Mouse (Mus musculus) limb, embryonic 15.5 days (tissue): ENCODE measurements around the gene Tbrg4. TPM values are rescaled to one million over a fixed set of nuclear protein-coding genes. Genes with fewer than 3 reads are reported as not detected.
"Not testable (repeated sequence)": the region's sequence is repeated elsewhere in the genome, so short reads cannot be mapped to it uniquely, and the experiment has no call there.

ENCODE experiments used
- ATAC-seq: fragments of 200-750 bp; cut with Nextera tagmentation; 2 replicates; pipeline ENCODE4 v1.8.0; 2017; ENCODE audit warnings: low read depth, moderate TSS enrichment; ENCODE audit not compliant: insufficient number of reproducible peaks, low FRiP score, low TSS enrichment
- H3K27ac ChIP-seq: fragments of 300-500 bp; sonication (generic); 2 replicates; pipeline ENCODE4 v1.5.1; 2015; ENCODE audit warnings: moderate library complexity, mild to moderate bottlenecking, inconsistent platforms
- H3K27me3 ChIP-seq: fragments of 300-500 bp; sonication (generic); 2 replicates; pipeline ENCODE4 v1.6.1; 2015; ENCODE audit warnings: inconsistent platforms
- H3K36me3 ChIP-seq: fragments of 300-500 bp; sonication (generic); 2 replicates; pipeline ENCODE4 v1.6.1; 2015; ENCODE audit warnings: inconsistent platforms
- H3K4me1 ChIP-seq: fragments of 300-500 bp; sonication (generic); 2 replicates; pipeline ENCODE4 v1.6.1; 2015; ENCODE audit warnings: inconsistent platforms
- H3K4me2 ChIP-seq: fragments of 300-500 bp; sonication (generic); 2 replicates; pipeline ENCODE4 v1.6.1; 2015; ENCODE audit warnings: mild to moderate bottlenecking, inconsistent platforms
- H3K4me3 ChIP-seq: fragments of 300-500 bp; sonication (generic); 2 replicates; pipeline ENCODE4 v1.5.1; 2015; ENCODE audit warnings: mild to moderate bottlenecking, inconsistent platforms
- H3K9ac ChIP-seq: fragments of 300-500 bp; sonication (generic); 2 replicates; pipeline ENCODE4 v1.6.1; 2015; ENCODE audit warnings: inconsistent platforms
- H3K9me3 ChIP-seq: fragments of 300-500 bp; sonication (generic); 2 replicates; pipeline ENCODE4 v1.6.1; 2016; ENCODE audit warnings: inconsistent platforms
- WGBS: fragments of 180-500 bp; shearing (Covaris S2); methylation state at CpG from one replicate; pipeline ENCODE4 v1.1.7; 2015; 5-methylcytosine and 5-hydroxymethylcytosine counted together
- polyA plus RNA-seq: library from polyadenylated mRNA; unstranded; fragments of >200 nt; fragmentation: Nextera tagmentation; extraction: Ambion mirVana; gene quantifications from 2 replicates; pipeline ENCODE4 v1.2.1, GENCODE M21; 2015

Gene Tbrg4
- polyA plus RNA-seq: 32.9 and 33.1 TPM in 2 replicates

DNA sequence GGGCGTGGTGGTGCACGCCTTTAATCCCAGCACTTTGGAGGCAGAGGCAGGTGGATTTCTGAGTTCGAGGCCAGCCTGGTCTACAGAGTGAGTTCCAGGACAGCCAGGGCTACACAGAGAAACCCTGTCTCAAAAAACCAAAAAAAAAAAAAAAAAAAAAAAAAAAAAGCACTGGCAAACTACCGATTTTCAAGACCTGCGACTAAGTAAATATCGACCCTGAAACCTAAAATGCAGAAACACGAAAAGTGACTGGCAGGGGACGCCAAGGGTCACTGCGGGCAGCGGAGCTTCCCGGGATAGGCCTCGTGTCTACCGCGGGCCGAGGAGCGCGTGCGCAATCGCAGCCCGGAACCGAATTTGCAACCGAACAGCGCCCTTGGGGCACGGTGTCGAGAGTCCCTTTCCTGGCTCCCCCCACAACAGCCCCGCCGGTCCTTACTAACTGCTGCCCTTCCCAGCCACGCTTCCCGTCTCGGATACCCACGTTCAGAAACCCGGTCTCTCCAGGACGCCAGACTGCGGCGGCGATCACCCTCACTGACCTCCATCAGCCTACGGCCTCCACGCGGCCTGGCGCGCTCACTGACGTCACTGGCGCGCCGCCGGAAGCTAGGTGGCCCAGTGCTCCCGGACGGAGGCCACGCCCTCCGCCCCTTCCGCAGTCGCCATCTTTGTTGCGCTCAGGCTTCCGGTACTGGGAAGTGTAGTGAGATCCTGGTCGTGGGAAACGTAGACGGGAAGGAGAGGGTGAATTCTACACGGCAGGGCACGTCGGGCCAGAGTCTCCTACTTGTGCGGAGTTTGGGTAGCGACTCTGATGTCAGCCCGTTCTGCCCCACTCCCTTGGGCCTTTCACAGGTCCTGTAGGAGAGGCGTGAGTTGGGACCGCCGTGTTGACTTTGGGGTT lies at the start of gene Tbrg4:
Gene Tbrg4 (minus strand): TSS at position 590 of the 910 bp plus-strand sequence.
- peak within 1 kb of the TSS; percentile 70 for H3K9ac ChIP-seq
- no peaks in the 10 kb centered on the region for H3K9me3 ChIP-seq
- ATAC-seq: peak; percentile 86
- peaks cover 26% of the 10 kb centered on the region for H3K4me1 ChIP-seq
- no peaks in the 10 kb centered on the region for H3K27me3 ChIP-seq
- peaks cover 33% of the 10 kb centered on the region for H3K36me3 ChIP-seq
- peak within 1 kb of the TSS; percentile 78 for H3K4me3 ChIP-seq
- peak within 1 kb of the TSS; percentile 95 for H3K27ac ChIP-seq
- H3K4me2 ChIP-seq: peak within 1 kb of the TSS; percentile 77
- WGBS: under 1% methylated on average over 66 of the region's 66 CpGs

DNA sequence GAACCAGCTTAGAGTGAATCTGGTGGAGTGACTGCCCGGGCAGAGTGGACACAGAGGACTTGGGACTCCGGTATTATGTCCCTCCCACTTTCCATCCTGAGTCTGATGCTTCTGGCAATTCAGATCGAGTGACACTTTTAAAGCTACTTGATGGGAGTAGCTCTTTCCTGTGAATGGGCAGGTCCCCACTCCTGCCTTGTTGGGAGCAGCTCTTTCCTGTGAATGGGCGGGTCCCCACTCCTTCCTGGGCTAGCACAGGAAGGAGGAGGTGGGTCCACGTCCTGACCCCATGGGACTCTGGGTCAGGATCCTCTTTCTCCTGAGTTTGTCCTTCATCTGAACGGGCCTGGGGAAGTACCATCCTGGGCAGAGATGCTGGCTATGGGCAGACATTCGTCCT lies 49.5 kb upstream of the Tbrg4 start:
- no peaks in the 10 kb centered on the region for H3K9me3 ChIP-seq
- WGBS: 55% methylated on average over 7 of the region's 7 CpGs
- H3K36me3 ChIP-seq: no peaks in the 10 kb centered on the region
- H3K27ac ChIP-seq: no peak overlapping the region
- H3K4me2 ChIP-seq: no peak overlapping the region
- peaks cover 3% of the 10 kb centered on the region for H3K4me1 ChIP-seq
- H3K27me3 ChIP-seq: no peaks in the 10 kb centered on the region
- ATAC-seq: no peak
- H3K9ac ChIP-seq: no peak overlapping the region
- H3K4me3 ChIP-seq: no peak overlapping the region

GRCm38 (mm10) chr11:6674701-6675100 lies 48.8 kb upstream of the Tbrg4 start:
- no peaks in the 10 kb centered on the region for H3K9me3 ChIP-seq
- 80% methylated on average over 9 of the region's 9 CpGs for WGBS

DNA sequence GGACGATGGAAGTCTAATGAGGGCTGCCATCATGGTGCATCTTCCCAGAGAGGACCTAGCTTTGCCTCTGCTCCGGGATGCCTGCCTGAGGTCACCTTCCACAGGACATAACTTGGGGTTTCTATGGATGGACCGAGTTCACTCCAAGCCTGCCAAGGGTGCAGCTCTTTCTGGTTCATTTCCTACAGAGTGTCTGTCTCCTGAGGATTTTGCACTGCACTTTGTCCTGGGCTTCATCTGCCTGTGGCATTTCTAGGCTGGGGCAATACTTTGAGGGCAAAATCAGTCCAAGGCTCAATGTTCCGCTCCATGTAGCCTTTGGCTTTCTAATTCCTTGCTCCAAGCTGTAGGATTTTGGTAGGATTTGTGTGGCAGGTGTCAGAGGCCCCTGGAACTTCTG lies 45.0 kb upstream of the Tbrg4 start:
- 83% methylated on average over 4 of the region's 4 CpGs for WGBS
- no peaks in the 10 kb centered on the region for H3K27me3 ChIP-seq
- ATAC-seq: no peak

More at GRCm38 (mm10) chr11:6674701-6675100, 48.8 kb upstream of the Tbrg4 start:
- Histone ChIP-seq H3K4me1 (no peaks in the 10 kb centered on the region), H3K27me3 (no peaks in the 10 kb centered on the region), H3K9ac (no peak overlapping the region), H3K36me3 (no peaks in the 10 kb centered on the region), H3K4me3 (no peak overlapping the region), H3K27ac (no peak overlapping the region), H3K4me2 (no peak overlapping the region)
- ATAC-seq: no peak

DNA sequence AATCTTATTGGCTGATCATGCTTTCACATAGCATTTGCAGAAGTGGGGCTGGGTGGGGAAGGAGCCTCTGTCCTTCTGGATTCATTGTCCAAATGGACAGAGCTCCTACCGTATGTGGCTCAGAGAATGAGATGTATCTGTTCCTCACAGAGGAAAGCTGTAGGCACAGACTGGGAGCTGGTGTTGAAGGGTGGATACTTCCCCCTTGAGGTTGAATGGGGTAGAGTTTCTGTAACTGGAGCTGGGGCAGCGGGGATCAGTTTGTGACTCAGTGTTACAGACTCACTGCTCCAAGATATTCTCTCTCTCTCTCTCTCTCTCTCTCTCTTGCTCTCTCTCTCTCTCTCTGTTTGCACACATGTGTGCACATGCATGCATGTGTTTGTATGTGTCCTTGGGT lies 44.2 kb upstream of the Tbrg4 start:
- Histone ChIP-seq H3K4me2 (no peak overlapping the region), H3K4me1 (no peaks in the 10 kb centered on the region), H3K36me3 (no peaks in the 10 kb centered on the region), H3K27me3 (no peaks in the 10 kb centered on the region), H3K9me3 (no peaks in the 10 kb centered on the region), H3K9ac (no peak overlapping the region), H3K4me3 (no peak overlapping the region), H3K27ac (no peak overlapping the region)
- 32% methylated on average over 2 of the region's 2 CpGs for WGBS
- no peak for ATAC-seq

More for the DNA sequence above, 45.0 kb upstream of the Tbrg4 start:
- Histone ChIP-seq H3K9ac (no peak overlapping the region), H3K9me3 (no peaks in the 10 kb centered on the region), H3K36me3 (no peaks in the 10 kb centered on the region), H3K4me1 (no peaks in the 10 kb centered on the region), H3K27ac (no peak overlapping the region), H3K4me2 (no peak overlapping the region), H3K4me3 (no peak overlapping the region)

GRCm38 (mm10) chr11:6669041-6669440 lies 43.2 kb upstream of the Tbrg4 start:
- Histone ChIP-seq H3K4me1 (no peaks in the 10 kb centered on the region), H3K27me3 (no peaks in the 10 kb centered on the region), H3K9ac (no peak overlapping the region), H3K36me3 (no peaks in the 10 kb centered on the region), H3K4me2 (no peak overlapping the region), H3K4me3 (no peak overlapping the region), H3K27ac (no peak overlapping the region), H3K9me3 (no peaks in the 10 kb centered on the region)
- ATAC-seq: no peak
- WGBS: 51% methylated on average over 9 of the region's 9 CpGs

DNA sequence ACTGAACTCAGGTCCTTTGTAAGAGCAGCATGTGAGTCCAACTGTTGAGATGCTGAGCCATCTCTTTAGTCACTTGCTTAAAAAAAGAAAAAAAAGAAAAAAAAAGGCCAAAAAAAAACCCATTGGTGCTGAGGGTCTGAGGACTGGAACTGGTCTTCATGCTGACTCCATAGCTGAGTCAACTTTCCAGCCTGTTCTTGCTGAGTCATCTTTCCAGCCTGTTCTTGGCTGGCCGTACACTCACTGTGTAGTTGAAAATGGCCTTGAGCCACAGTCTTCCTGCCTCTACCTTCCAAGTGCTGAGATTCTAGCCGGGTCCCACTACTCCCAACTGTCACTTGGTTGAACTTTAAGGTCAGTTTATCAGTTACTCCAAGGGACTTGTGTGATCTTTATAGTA lies 40.8 kb upstream of the Tbrg4 start:
- no peaks in the 10 kb centered on the region for H3K27me3 ChIP-seq
- H3K36me3 ChIP-seq: no peaks in the 10 kb centered on the region
- no peak overlapping the region for H3K27ac ChIP-seq
- no peak overlapping the region for H3K9ac ChIP-seq
- WGBS: 75% methylated on average over 2 of the region's 2 CpGs
- ATAC-seq: no peak
- no peak overlapping the region for H3K4me2 ChIP-seq
- no peaks in the 10 kb centered on the region for H3K4me1 ChIP-seq
- H3K9me3 ChIP-seq: no peaks in the 10 kb centered on the region
- H3K4me3 ChIP-seq: no peak overlapping the region

DNA sequence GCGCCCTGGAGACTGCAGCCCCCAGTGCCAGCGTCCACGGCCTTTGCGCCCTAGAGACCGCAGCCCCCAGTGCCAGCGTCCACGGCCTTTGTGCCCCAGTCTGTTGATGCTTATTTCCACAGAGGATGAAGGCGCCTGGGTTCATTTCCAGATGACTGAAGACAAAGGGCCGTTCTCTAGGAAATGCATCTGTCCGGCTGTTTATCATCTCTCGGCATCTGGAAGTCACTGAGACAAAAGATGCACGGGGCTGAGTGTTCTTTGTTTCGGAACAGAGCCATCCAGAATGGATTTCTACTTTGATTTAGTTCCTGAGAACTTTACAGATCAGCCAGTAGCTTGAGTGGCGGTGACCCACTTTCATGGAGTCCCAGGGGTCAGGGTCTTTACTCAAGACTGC lies 35.3 kb upstream of the Tbrg4 start:
- ATAC-seq: no peak
- Histone ChIP-seq H3K4me1 (peaks cover 12% of the 10 kb centered on the region; the same call in 1 of the 2 replicates), H3K4me2 (no peak overlapping the region), H3K27ac (no peak overlapping the region), H3K36me3 (no peaks in the 10 kb centered on the region), H3K9ac (no peak overlapping the region), H3K4me3 (no peak overlapping the region), H3K9me3 (no peaks in the 10 kb centered on the region), H3K27me3 (no peaks in the 10 kb centered on the region; the same call in 1 of the 2 replicates)
- WGBS: 79% methylated on average over 14 of the region's 14 CpGs

- WGBS: under 1% methylated on average over 17 of the region's 18 CpGs
- no peaks in the 10 kb centered on the region for H3K9me3 ChIP-seq
- peaks cover 12% of the 10 kb centered on the region; the same call in 1 of the 2 replicates for H3K4me1 ChIP-seq
- H3K4me2 ChIP-seq: peak within 1 kb of the TSS; percentile 79
- H3K4me3 ChIP-seq: peak within 1 kb of the TSS; percentile 42
- no peak within 1 kb of the TSS for H3K9ac ChIP-seq
- H3K27ac ChIP-seq: no peak within 1 kb of the TSS
- H3K27me3 ChIP-seq: no peaks in the 10 kb centered on the region; the same call in 1 of the 2 replicates
- no peaks in the 10 kb centered on the region for H3K36me3 ChIP-seq
- peak; percentile 58 for ATAC-seq
These were observed 32.4 kb upstream of the Tbrg4 start, which contains the start of gene Ramp3 for GRCm38 (mm10) chr11:6658271-6658670. Ramp3 (plus strand) TSS chr11:6658521.

DNA sequence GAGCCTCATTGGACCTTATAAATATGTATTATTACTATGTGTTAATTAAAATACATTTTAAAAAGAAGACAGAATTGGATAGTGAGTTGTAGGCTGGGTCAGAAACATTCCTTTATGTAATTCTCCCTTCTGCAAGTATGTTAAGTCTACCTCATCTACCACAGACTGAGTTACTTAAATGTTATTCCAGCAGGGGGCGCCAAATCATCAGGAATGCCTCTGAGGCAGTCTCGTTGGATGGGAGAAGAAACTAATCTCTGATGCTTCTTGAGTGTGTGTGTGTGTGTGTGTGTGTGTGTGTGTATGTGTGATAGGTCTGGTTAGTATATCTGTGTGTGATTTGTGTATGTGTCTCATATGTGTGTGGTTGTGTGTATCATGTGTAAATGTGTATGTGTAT lies 29.0 kb upstream of the Tbrg4 start:
- WGBS: 0% methylated on average over 2 of the region's 2 CpGs
- H3K4me1 ChIP-seq: peaks cover 12% of the 10 kb centered on the region; the same call in 1 of the 2 replicates

GRCm38 (mm10) chr11:6652978-6653377 lies 27.1 kb upstream of the Tbrg4 start:
- not testable (repeated sequence) for ATAC-seq, H3K27me3 ChIP-seq, H3K4me2 ChIP-seq, H3K4me3 ChIP-seq, H3K27ac ChIP-seq, H3K9ac ChIP-seq, H3K4me1 ChIP-seq, H3K36me3 ChIP-seq, H3K9me3 ChIP-seq
- WGBS: 77% methylated on average over 3 of the region's 3 CpGs

More for the DNA sequence above, 29.0 kb upstream of the Tbrg4 start:
- Histone ChIP-seq H3K9ac (no peak overlapping the region), H3K4me3 (no peak overlapping the region), H3K4me2 (no peak overlapping the region), H3K9me3 (no peaks in the 10 kb centered on the region), H3K36me3 (no peaks in the 10 kb centered on the region), H3K27me3 (no peaks in the 10 kb centered on the region; the same call in 1 of the 2 replicates), H3K27ac (no peak overlapping the region)
- no peak for ATAC-seq

DNA sequence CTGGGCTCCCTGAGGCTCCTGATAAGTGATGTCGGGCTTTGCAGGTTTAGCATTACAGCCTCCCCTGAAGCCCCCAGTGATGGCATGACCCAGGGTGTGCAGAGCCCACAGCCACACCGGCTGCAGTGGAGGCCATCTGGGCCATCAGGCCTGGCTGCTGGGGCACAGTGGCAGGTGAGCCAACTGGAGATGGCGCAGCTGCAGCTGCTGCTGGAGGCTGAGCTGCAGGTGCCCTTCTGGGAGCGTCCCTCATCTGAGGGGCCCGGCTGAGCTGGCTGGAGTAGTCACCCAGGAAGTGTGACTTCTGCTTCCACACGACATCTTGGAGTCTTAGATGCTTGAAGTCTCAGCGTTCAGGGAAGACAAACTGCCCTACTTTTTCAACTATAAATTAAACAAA lies 24.7 kb upstream of the Tbrg4 start:
- no peaks in the 10 kb centered on the region for H3K27me3 ChIP-seq
- WGBS: 59% methylated on average over 7 of the region's 7 CpGs

More for the DNA sequence above, 24.7 kb upstream of the Tbrg4 start:
- Histone ChIP-seq H3K4me3 (no peak overlapping the region), H3K36me3 (no peaks in the 10 kb centered on the region), H3K4me1 (no peaks in the 10 kb centered on the region), H3K27ac (no peak overlapping the region), H3K4me2 (no peak overlapping the region), H3K9me3 (no peaks in the 10 kb centered on the region), H3K9ac (no peak overlapping the region)
- ATAC-seq: no peak
